Mouse (Mus musculus) forebrain, embryonic 16.5 days (tissue): Measurements from ENCODE around the gene Hadha. TPM values are rescaled to one million over a fixed set of nuclear protein-coding genes. Genes with fewer than 3 reads are reported as not detected.

ENCODE experiments used
- ATAC-seq: fragments of 200-750 bp; cut with Nextera tagmentation; 2 replicates; pipeline ENCODE4 v1.8.0; 2017; ENCODE audit warnings: mild to moderate bottlenecking, moderate library complexity
- H3K27ac ChIP-seq: fragments of 300-500 bp; sonication (generic); 2 replicates; pipeline ENCODE4 v1.5.1; 2014; ENCODE audit warnings: low read length, control low read depth
- H3K27me3 ChIP-seq: fragments of 300-500 bp; sonication (generic); replicated peaks from 2 replicates; pipeline ENCODE4 v1.6.1; 2014; ENCODE audit warnings: low read length; ENCODE audit not compliant: control insufficient read depth, insufficient read depth
- H3K36me3 ChIP-seq: fragments of 300-500 bp; sonication (generic); 2 replicates; pipeline ENCODE4 v1.6.1; 2014; ENCODE audit not compliant: control insufficient read depth, insufficient read depth
- H3K4me1 ChIP-seq: fragments of 300-500 bp; sonication (generic); replicated peaks from 2 replicates; pipeline ENCODE4 v1.6.1; 2014; ENCODE audit warnings: low read length; ENCODE audit not compliant: control insufficient read depth, insufficient read depth
- H3K4me2 ChIP-seq: fragments of 300-500 bp; sonication (generic); 2 replicates; pipeline ENCODE4 v1.6.1; 2014; ENCODE audit warnings: mild to moderate bottlenecking, low read length, control low read depth
- H3K4me3 ChIP-seq: fragments of 300-500 bp; sonication (generic); replicated peaks from 2 replicates; pipeline ENCODE4 v1.5.1; 2014; ENCODE audit warnings: mild to moderate bottlenecking, low read length, control low read depth
- H3K9ac ChIP-seq: fragments of 300-500 bp; sonication (generic); replicated peaks from 2 replicates; pipeline ENCODE4 v1.6.1; 2014; ENCODE audit warnings: low read depth, low read length, control low read depth
- H3K9me3 ChIP-seq: fragments of 300-500 bp; sonication (generic); 2 replicates; pipeline ENCODE4 v1.6.1; 2016; ENCODE audit warnings: low read length; ENCODE audit not compliant: control insufficient read depth
- WGBS: fragments of 180-500 bp; shearing (Covaris S2); extraction: QIAGEN DNeasy Blood & Tissue Kit; methylation state at CpG from one replicate; pipeline ENCODE4 v1.1.7; 2014; 5-methylcytosine and 5-hydroxymethylcytosine counted together
- polyA plus RNA-seq: library from polyadenylated mRNA; unstranded; fragments of >200 nt; fragmentation: Nextera tagmentation; extraction: Ambion mirVana; gene quantifications from 2 replicates; pipeline ENCODE4 v1.2.1, GENCODE M21; 2015

Gene Hadha
- polyA plus RNA-seq, 1 experiment from 2014 or later = 76.0 TPM

DNA sequence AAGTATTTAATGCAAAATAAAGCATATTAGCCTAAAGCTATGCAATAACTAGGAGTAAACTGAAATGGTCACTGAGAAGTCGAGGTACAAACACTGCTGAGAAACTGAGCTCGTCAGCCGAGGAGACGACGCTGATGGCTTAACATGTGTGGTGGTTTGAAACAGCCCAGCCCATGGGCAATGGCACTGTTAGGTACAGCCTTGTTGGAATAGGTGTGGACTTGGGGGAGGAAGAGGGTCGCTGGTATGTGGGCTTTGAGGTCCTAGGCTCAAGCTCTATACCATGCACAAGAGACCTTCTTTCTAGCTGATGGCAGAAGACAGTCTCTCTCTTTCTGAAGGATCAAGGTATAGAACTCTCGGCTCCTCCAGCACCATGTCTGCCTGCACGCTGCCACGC, 17.7 kb downstream of the Hadha start:
- 88% methylated on average over 9 of the region's 9 CpGs for WGBS

GRCm38 (mm10) chr5:30135711-30136231, 19.2 kb downstream of the Hadha start:
- Histone ChIP-seq H3K4me1 (no peaks in the 10 kb centered on the region), H3K36me3 (peaks cover 18% of the 10 kb centered on the region), H3K4me2 (no peak overlapping the region), H3K27me3 (no peaks in the 10 kb centered on the region), H3K27ac (no peak overlapping the region), H3K9ac (no peak overlapping the region), H3K4me3 (no peak overlapping the region), H3K9me3 (no peaks in the 10 kb centered on the region)
- 95% methylated on average over 11 of the region's 11 CpGs for WGBS
- ATAC-seq = no peak

More for the DNA sequence above, 17.7 kb downstream of the Hadha start:
- Histone ChIP-seq H3K9me3 (no peaks in the 10 kb centered on the region), H3K4me1 (no peaks in the 10 kb centered on the region), H3K4me2 (no peak overlapping the region), H3K27ac (no peak overlapping the region), H3K36me3 (peaks cover 23% of the 10 kb centered on the region), H3K9ac (no peak overlapping the region), H3K27me3 (no peaks in the 10 kb centered on the region), H3K4me3 (no peak overlapping the region)
- ATAC-seq = no peak

- Histone ChIP-seq H3K9ac (no peak overlapping the region), H3K27ac (no peak overlapping the region), H3K27me3 (no peaks in the 10 kb centered on the region), H3K4me3 (no peak overlapping the region), H3K9me3 (no peaks in the 10 kb centered on the region), H3K4me2 (no peak overlapping the region), H3K4me1 (no peaks in the 10 kb centered on the region), H3K36me3 (peaks cover 17% of the 10 kb centered on the region)
- ATAC-seq = no peak
- WGBS = 100% methylated on average over 2 of the region's 2 CpGs
Observed at GRCm38 (mm10) chr5:30132173-30132572, 22.8 kb downstream of the Hadha start.

DNA sequence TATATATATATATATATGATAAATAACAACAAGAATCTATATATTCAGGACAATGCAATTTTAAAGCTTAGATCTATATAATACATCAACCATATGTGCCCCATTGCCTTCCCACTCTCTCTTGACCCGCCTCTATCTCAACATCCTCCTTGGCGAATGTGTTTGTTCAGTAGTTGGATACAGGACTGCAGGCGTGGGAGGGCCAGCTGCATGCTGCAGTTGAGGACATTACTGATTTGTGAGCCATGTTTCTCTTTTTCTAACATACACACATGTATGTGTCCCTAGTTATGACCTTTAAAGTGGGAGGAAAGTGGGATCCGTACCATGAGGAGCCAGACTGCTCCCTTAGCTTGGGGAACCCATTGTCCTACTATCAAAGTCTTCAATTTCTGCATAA, 23.7 kb downstream of the Hadha start:
- 97% methylated on average over 4 of the region's 4 CpGs for WGBS
- H3K9ac ChIP-seq = no peak overlapping the region
- no peaks in the 10 kb centered on the region for H3K4me1 ChIP-seq
- ATAC-seq = no peak
- H3K4me3 ChIP-seq = no peak overlapping the region
- H3K9me3 ChIP-seq = no peaks in the 10 kb centered on the region
- no peak overlapping the region for H3K4me2 ChIP-seq
- peaks cover 22% of the 10 kb centered on the region for H3K36me3 ChIP-seq
- no peak overlapping the region for H3K27ac ChIP-seq
- H3K27me3 ChIP-seq = no peaks in the 10 kb centered on the region

- H3K36me3 ChIP-seq = peaks cover 26% of the 10 kb centered on the region
- H3K4me2 ChIP-seq = no peak overlapping the region
- 88% methylated on average over 6 of the region's 6 CpGs for WGBS
- no peaks in the 10 kb centered on the region for H3K4me1 ChIP-seq
- H3K27ac ChIP-seq = no peak overlapping the region
- H3K9ac ChIP-seq = no peak overlapping the region
- H3K27me3 ChIP-seq = no peaks in the 10 kb centered on the region
- H3K4me3 ChIP-seq = no peak overlapping the region
- H3K9me3 ChIP-seq = no peaks in the 10 kb centered on the region
- ATAC-seq = no peak
Observed at GRCm38 (mm10) chr5:30128680-30129079, 26.3 kb downstream of the Hadha start.

GRCm38 (mm10) chr5:30127921-30128597, 26.9 kb downstream of the Hadha start:
- Histone ChIP-seq H3K27me3 (no peaks in the 10 kb centered on the region), H3K4me3 (no peak overlapping the region), H3K36me3 (peaks cover 23% of the 10 kb centered on the region), H3K4me2 (no peak overlapping the region), H3K27ac (no peak overlapping the region), H3K4me1 (no peaks in the 10 kb centered on the region), H3K9me3 (no peaks in the 10 kb centered on the region), H3K9ac (no peak overlapping the region)
- ATAC-seq = no peak
- 91% methylated on average over 13 of the region's 13 CpGs for WGBS

DNA sequence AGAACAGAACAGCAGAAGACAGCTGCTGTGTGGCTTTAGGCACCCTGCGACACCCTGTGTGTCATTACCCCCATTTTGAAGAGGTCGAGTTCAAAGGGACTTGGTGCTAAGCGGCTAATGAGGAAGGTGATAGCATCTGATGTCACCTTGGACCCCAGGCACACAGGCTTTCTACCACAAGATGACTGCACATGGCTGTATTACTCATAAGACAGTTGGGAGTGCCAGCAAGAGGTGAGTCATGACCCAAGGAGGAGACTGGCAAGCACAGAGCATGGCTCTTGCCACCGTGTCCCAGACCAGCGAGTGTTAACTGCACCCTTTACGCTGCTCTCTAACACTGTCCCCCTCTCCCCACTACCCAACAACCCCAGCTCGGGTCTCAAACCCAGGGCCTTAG, 28.2 kb downstream of the Hadha start:
- no peak for ATAC-seq
- 86% methylated on average over 7 of the region's 7 CpGs for WGBS
- no peak overlapping the region for H3K9ac ChIP-seq
- H3K36me3 ChIP-seq = peaks cover 34% of the 10 kb centered on the region
- no peaks in the 10 kb centered on the region for H3K9me3 ChIP-seq
- H3K4me2 ChIP-seq = no peak overlapping the region
- no peaks in the 10 kb centered on the region for H3K27me3 ChIP-seq
- H3K27ac ChIP-seq = no peak overlapping the region
- H3K4me1 ChIP-seq = no peaks in the 10 kb centered on the region
- H3K4me3 ChIP-seq = no peak overlapping the region

DNA sequence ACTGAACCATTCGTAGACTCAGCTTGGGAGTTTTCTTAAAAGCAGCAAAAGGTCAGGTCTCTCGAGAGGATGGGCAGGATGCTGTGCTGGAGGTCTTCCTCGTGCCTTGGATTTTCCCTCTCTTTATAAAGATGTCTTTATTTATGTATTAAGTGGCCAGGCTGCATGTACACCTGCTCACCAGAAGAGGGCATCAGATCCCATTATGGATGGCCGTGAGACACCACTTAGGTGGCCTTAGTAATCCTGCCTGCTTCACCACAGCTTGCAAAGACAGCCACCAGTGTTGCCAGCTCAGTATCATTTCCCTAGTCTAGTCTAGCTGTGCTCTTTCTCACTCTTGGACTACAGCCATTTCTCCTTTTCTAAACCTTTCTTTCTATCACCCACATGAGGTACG, 29.4 kb downstream of the Hadha start:
- H3K9ac ChIP-seq = no peak overlapping the region
- H3K27me3 ChIP-seq = no peaks in the 10 kb centered on the region
- H3K36me3 ChIP-seq = peaks cover 39% of the 10 kb centered on the region
- WGBS = 42% methylated on average over 5 of the region's 5 CpGs
- 0 out of 2 replicates have a peak, but pooled peaks have one; percentile 54 for ATAC-seq
- no peaks in the 10 kb centered on the region for H3K4me1 ChIP-seq
- no peak overlapping the region for H3K4me3 ChIP-seq
- no peak overlapping the region for H3K4me2 ChIP-seq
- no peak overlapping the region for H3K27ac ChIP-seq
- no peaks in the 10 kb centered on the region for H3K9me3 ChIP-seq

GRCm38 (mm10) chr5:30122481-30122880, 32.5 kb downstream of the Hadha start:
- Histone ChIP-seq H3K9me3 (no peaks in the 10 kb centered on the region), H3K4me1 (no peaks in the 10 kb centered on the region), H3K27me3 (no peaks in the 10 kb centered on the region), H3K27ac (no peak overlapping the region), H3K4me2 (no peak overlapping the region), H3K4me3 (no peak overlapping the region), H3K36me3 (peaks cover 54% of the 10 kb centered on the region), H3K9ac (no peak overlapping the region)
- 97% methylated on average over 6 of the region's 6 CpGs for WGBS
- ATAC-seq = no peak
